Mouse (Mus musculus): ENCODE results near the gene Pbrm1. TPM values are rescaled to one million over a fixed set of nuclear protein-coding genes. Genes with fewer than 3 reads are reported as not detected.

Pbrm1 gene
- polyA plus RNA-seq, 1 experiment, result 32.1 TPM

- Histone ChIP-seq H3K27ac (ENCODE audit: control insufficient read depth, insufficient read depth, low read length) (no peak overlapping the region), H3K36me3 (ENCODE audit: control insufficient read depth, insufficient read depth, low read length) (peaks cover 15% of the 10 kb centered on the region), H3K27me3 (ENCODE audit: control insufficient read depth, insufficient read depth, low read length) (no peaks in the 10 kb centered on the region), H3K4me3 (ENCODE audit: control insufficient read depth, insufficient read depth, low read length) (no peak overlapping the region), H3K4me1 (replicated peaks; ENCODE audit: control insufficient read depth, insufficient read depth, low read length) (peaks cover 9% of the 10 kb centered on the region)
- WGBS, result 86% methylated on average over 9 of the region's 9 CpGs
- TF ChIP-seq CTCF (IDR thresholded peaks at IDR 0.05; ENCODE audit: borderline replicate concordance, control insufficient read depth, extremely low read depth, insufficient read depth, low read length, poor library complexity) (no peak), POLR2A (IDR thresholded peaks at IDR 0.05; ENCODE audit: control insufficient read depth, extremely low read depth, insufficient read depth, low read length, poor library complexity) (no peak)
- DNase-seq, result no peak
These were observed 106.5 kb downstream of the Pbrm1 start for GRCm38 (mm10) chr14:31125106-31126075.

- H3K4me1 ChIP-seq (replicated peaks; ENCODE audit: control insufficient read depth, insufficient read depth, low read length), result peaks cover 14% of the 10 kb centered on the region
- 96% methylated on average over 8 of the region's 8 CpGs for WGBS
- no peak overlapping the region for H3K27ac ChIP-seq (ENCODE audit: control insufficient read depth, insufficient read depth, low read length)
- TF ChIP-seq CTCF (IDR thresholded peaks at IDR 0.05; ENCODE audit: borderline replicate concordance, control insufficient read depth, extremely low read depth, insufficient read depth, low read length, poor library complexity) (no peak), POLR2A (IDR thresholded peaks at IDR 0.05; ENCODE audit: control insufficient read depth, extremely low read depth, insufficient read depth, low read length, poor library complexity) (no peak)
- H3K27me3 ChIP-seq (ENCODE audit: control insufficient read depth, insufficient read depth, low read length), result no peaks in the 10 kb centered on the region
- no peak for DNase-seq
- no peak overlapping the region for H3K4me3 ChIP-seq (ENCODE audit: control insufficient read depth, insufficient read depth, low read length)
- peaks cover 7% of the 10 kb centered on the region for H3K36me3 ChIP-seq (ENCODE audit: control insufficient read depth, insufficient read depth, low read length)
These were observed 107.9 kb downstream of the Pbrm1 start for GRCm38 (mm10) chr14:31126826-31127225.

GRCm38 (mm10) chr14:31128101-31128825 lies 109.3 kb downstream of the Pbrm1 start:
- peak; percentile 57 for DNase-seq

GRCm38 (mm10) chr14:31128826-31129219 lies 109.9 kb downstream of the Pbrm1 start, which contains the start of gene Smim4:
Gene Smim4, minus strand, starts transcription at chr14:31128956.
- TF ChIP-seq CTCF (IDR thresholded peaks at IDR 0.05; ENCODE audit: borderline replicate concordance, control insufficient read depth, extremely low read depth, insufficient read depth, low read length, poor library complexity) (peak; percentile 77; the same call in 1 of the 2 replicates), POLR2A (IDR thresholded peaks at IDR 0.05; ENCODE audit: control insufficient read depth, extremely low read depth, insufficient read depth, low read length, poor library complexity) (peak; percentile 86)
- WGBS, result under 1% methylated on average over 33 of the region's 33 CpGs
- peak within 1 kb of the TSS; percentile 42 for H3K27ac ChIP-seq (ENCODE audit: control insufficient read depth, insufficient read depth, low read length)
- no peaks in the 10 kb centered on the region for H3K27me3 ChIP-seq (ENCODE audit: control insufficient read depth, insufficient read depth, low read length)
- H3K4me3 ChIP-seq (ENCODE audit: control insufficient read depth, insufficient read depth, low read length), result peak within 1 kb of the TSS; percentile 77
- peaks cover 14% of the 10 kb centered on the region for H3K4me1 ChIP-seq (replicated peaks; ENCODE audit: control insufficient read depth, insufficient read depth, low read length)
- DNase-seq, result peak; percentile 98
- no peaks in the 10 kb centered on the region for H3K36me3 ChIP-seq (ENCODE audit: control insufficient read depth, insufficient read depth, low read length)

More at GRCm38 (mm10) chr14:31128101-31128825, 109.3 kb downstream of the Pbrm1 start:
- Histone ChIP-seq H3K27ac (ENCODE audit: control insufficient read depth, insufficient read depth, low read length) (peak overlapping the region; percentile 42), H3K4me3 (ENCODE audit: control insufficient read depth, insufficient read depth, low read length) (peak overlapping the region; percentile 77), H3K36me3 (ENCODE audit: control insufficient read depth, insufficient read depth, low read length) (0 out of 2 replicates have a peak, but pooled peaks cover 2% of the 10 kb centered on the region), H3K27me3 (ENCODE audit: control insufficient read depth, insufficient read depth, low read length) (no peaks in the 10 kb centered on the region), H3K4me1 (replicated peaks; ENCODE audit: control insufficient read depth, insufficient read depth, low read length) (peaks cover 14% of the 10 kb centered on the region)
- 2% methylated on average over 23 of the region's 23 CpGs for WGBS
- TF ChIP-seq CTCF (IDR thresholded peaks at IDR 0.05; ENCODE audit: borderline replicate concordance, control insufficient read depth, extremely low read depth, insufficient read depth, low read length, poor library complexity) (no peak), POLR2A (IDR thresholded peaks at IDR 0.05; ENCODE audit: control insufficient read depth, extremely low read depth, insufficient read depth, low read length, poor library complexity) (no peak)

- DNase-seq, result no peak
- Histone ChIP-seq H3K4me1 (replicated peaks; ENCODE audit: control insufficient read depth, insufficient read depth, low read length) (peaks cover 14% of the 10 kb centered on the region), H3K4me3 (ENCODE audit: control insufficient read depth, insufficient read depth, low read length) (no peak overlapping the region), H3K27me3 (ENCODE audit: control insufficient read depth, insufficient read depth, low read length) (no peaks in the 10 kb centered on the region), H3K36me3 (ENCODE audit: control insufficient read depth, insufficient read depth, low read length) (no peaks in the 10 kb centered on the region), H3K27ac (ENCODE audit: control insufficient read depth, insufficient read depth, low read length) (no peak overlapping the region)
- 63% methylated on average over 15 of the region's 15 CpGs for WGBS
- no peak for TF ChIP-seq CTCF (IDR thresholded peaks at IDR 0.05; ENCODE audit: borderline replicate concordance, control insufficient read depth, extremely low read depth, insufficient read depth, low read length, poor library complexity)
- TF ChIP-seq POLR2A (IDR thresholded peaks at IDR 0.05; ENCODE audit: control insufficient read depth, extremely low read depth, insufficient read depth, low read length, poor library complexity), result no peak
These were observed 110.6 kb downstream of the Pbrm1 start for GRCm38 (mm10) chr14:31129326-31130235.
